Mouse (Mus musculus) adrenal gland, postnatal 36 days (tissue): ENCODE data around the gene Gm3636. TPM values are rescaled to one million over a fixed set of nuclear protein-coding genes. Genes with fewer than 3 reads are reported as not detected.
"Not testable (repeated sequence)": the region's sequence is repeated elsewhere in the genome, so short reads cannot be mapped to it uniquely, and the experiment has no call there.

Experiments used
- DNase-seq, 2 experiments: peaks; one replicate each; pipeline ENCODE4 v3.0.0; 2021; ENCODE audit warnings: mixed read lengths in 1 of 2
- long read RNA-seq, 2 experiments: library from polyadenylated mRNA; stranded (forward); transcript quantifications; one replicate each; pipeline ENCODE4 v2.0.0; 2021; ENCODE audit warnings: borderline sequencing depth in 2 of 2
- total RNA-seq, 2 experiments: library from RNA; stranded (reverse); gene quantifications; 2 replicates each; pipeline ENCODE4 v1.2.3; 2021

The Gm3636 gene
- under 1 TPM in 1 of 2 experiments, not detected in 1; 0.20 TPM for total RNA-seq
- long read RNA-seq, experiment 1, result 0 reads
- long read RNA-seq, experiment 2, result 0 reads

- not testable (repeated sequence) for DNase-seq
Measured at GRCm38 (mm10) chr14:6742232-6742631, at the start of gene Gm3636. TSS of gene Gm3636 (minus strand) at chr14:6742332.

- DNase-seq, result not testable (repeated sequence)
Measured at GRCm38 (mm10) chr14:6774311-6774710, 32.2 kb upstream of the Gm3636 start, which contains the start of gene Gm8362. TSS of gene Gm8362 (minus strand) at chr14:6774411.

GRCm38 (mm10) chr14:6757231-6757536 lies 15.1 kb upstream of the Gm3636 start:
- DNase-seq, result peak in 1 of 2 experiments; percentile 0

GRCm38 (mm10) chr14:6756384-6757230 lies 14.5 kb upstream of the Gm3636 start:
- peak in 1 of 2 experiments; percentile 6 for DNase-seq

- not testable (repeated sequence) for DNase-seq
Measured at GRCm38 (mm10) chr14:6720151-6720550, 22.0 kb downstream of the Gm3636 start, which contains the start of gene Gm8050. TSS of gene Gm8050 (minus strand) at chr14:6720251.

Other genes with a start within 250 kb of the Gm3636 start
- gene Gm8356, start 205.0 kb downstream of the Gm3636 start, total RNA-seq, result not detected
- gene Gm3629, start 151.7 kb downstream of the Gm3636 start, total RNA-seq, result under 1 TPM in 1 of 2 experiments, not detected in 1; 0.30 TPM
- not detected for gene Gm3460, start 119.9 kb downstream of the Gm3636 start, total RNA-seq
- gene Gm10251, start 58.2 kb downstream of the Gm3636 start, total RNA-seq, result not detected
- gene Gm8050, start 22.1 kb downstream of the Gm3636 start, total RNA-seq, result not detected
- not detected for gene Gm8362, start 32.1 kb upstream of the Gm3636 start, total RNA-seq
- not detected for gene Gm3642, start 98.0 kb upstream of the Gm3636 start, total RNA-seq
- gene Gm3667, start 147.6 kb upstream of the Gm3636 start, total RNA-seq, result not detected
- not detected for gene Gm6356, start 231.5 kb upstream of the Gm3636 start, total RNA-seq